Mouse (Mus musculus): Measurements from ENCODE around the gene Fmo2.
A peak's percentile ranks its signal among the peaks of the same experiment; 100 is the strongest.

Fmo2 gene

GRCm38 (mm10) chr1:162867396-162867795, 31.1 kb downstream of the Fmo2 start:
- TF ChIP-seq GATA4 (IDR thresholded peaks at IDR 0.05; ENCODE audit: insufficient replicate concordance, low read length) = no peak

- peak; percentile 98 for TF ChIP-seq GATA4 (IDR thresholded peaks at IDR 0.05; ENCODE audit: insufficient replicate concordance, low read length)
These were observed 32.2 kb downstream of the Fmo2 start, which contains the start of gene Fmo1 for GRCm38 (mm10) chr1:162866280-162866681. Fmo1 (minus strand) TSS chr1:162866610.

GRCm38 (mm10) chr1:162865493-162865830, 33.1 kb downstream of the Fmo2 start:
- no peak for TF ChIP-seq GATA4 (IDR thresholded peaks at IDR 0.05; ENCODE audit: insufficient replicate concordance, low read length)

GRCm38 (mm10) chr1:162864816-162865492, 33.6 kb downstream of the Fmo2 start:
- no peak for TF ChIP-seq GATA4 (IDR thresholded peaks at IDR 0.05; ENCODE audit: insufficient replicate concordance, low read length)

- no peak for TF ChIP-seq GATA4 (IDR thresholded peaks at IDR 0.05; ENCODE audit: insufficient replicate concordance, low read length)
These were observed 34.2 kb downstream of the Fmo2 start for GRCm38 (mm10) chr1:162864279-162864678.

- TF ChIP-seq GATA4 (IDR thresholded peaks at IDR 0.05; ENCODE audit: insufficient replicate concordance, low read length) = no peak
These were observed 34.9 kb downstream of the Fmo2 start for GRCm38 (mm10) chr1:162863579-162863978.

GRCm38 (mm10) chr1:162862328-162862727, 36.2 kb downstream of the Fmo2 start:
- no peak for TF ChIP-seq GATA4 (IDR thresholded peaks at IDR 0.05; ENCODE audit: insufficient replicate concordance, low read length)

GRCm38 (mm10) chr1:162859996-162860605, 38.4 kb downstream of the Fmo2 start:
- no peak for TF ChIP-seq GATA4 (IDR thresholded peaks at IDR 0.05; ENCODE audit: insufficient replicate concordance, low read length)

- no peak for TF ChIP-seq GATA4 (IDR thresholded peaks at IDR 0.05; ENCODE audit: insufficient replicate concordance, low read length)
These were observed 39.0 kb downstream of the Fmo2 start for GRCm38 (mm10) chr1:162859545-162859976.

- no peak for TF ChIP-seq GATA4 (IDR thresholded peaks at IDR 0.05; ENCODE audit: insufficient replicate concordance, low read length)
These were observed 39.8 kb downstream of the Fmo2 start for GRCm38 (mm10) chr1:162858748-162859130.

- TF ChIP-seq GATA4 (IDR thresholded peaks at IDR 0.05; ENCODE audit: insufficient replicate concordance, low read length) = no peak
These were observed 40.5 kb downstream of the Fmo2 start for GRCm38 (mm10) chr1:162857766-162858747.

- TF ChIP-seq GATA4 (IDR thresholded peaks at IDR 0.05; ENCODE audit: insufficient replicate concordance, low read length) = peak; percentile 63; the same call in 1 of the 2 replicates
These were observed 44.6 kb downstream of the Fmo2 start for GRCm38 (mm10) chr1:162853812-162854482.

- no peak for TF ChIP-seq GATA4 (IDR thresholded peaks at IDR 0.05; ENCODE audit: insufficient replicate concordance, low read length)
These were observed 51.0 kb downstream of the Fmo2 start for GRCm38 (mm10) chr1:162847554-162847953.

GRCm38 (mm10) chr1:162840211-162840610, 58.3 kb downstream of the Fmo2 start:
- no peak for TF ChIP-seq GATA4 (IDR thresholded peaks at IDR 0.05; ENCODE audit: insufficient replicate concordance, low read length)

GRCm38 (mm10) chr1:162838976-162839375, 59.5 kb downstream of the Fmo2 start:
- no peak for TF ChIP-seq GATA4 (IDR thresholded peaks at IDR 0.05; ENCODE audit: insufficient replicate concordance, low read length)

Data from liver, adult (tissue).